Mouse (Mus musculus) forelimb bud, embryonic 11.5 days (tissue): ENCODE results near the gene Birc5.
"Not testable (repeated sequence)": the region's sequence is repeated elsewhere in the genome, so short reads cannot be mapped to it uniquely, and the experiment has no call there.

Source experiments
- DNase-seq: peaks from one replicate; pipeline ENCODE4 v3.0.0-alpha.2; 2012; ENCODE audit warnings: low read depth, low spot score

Gene Birc5

DNA sequence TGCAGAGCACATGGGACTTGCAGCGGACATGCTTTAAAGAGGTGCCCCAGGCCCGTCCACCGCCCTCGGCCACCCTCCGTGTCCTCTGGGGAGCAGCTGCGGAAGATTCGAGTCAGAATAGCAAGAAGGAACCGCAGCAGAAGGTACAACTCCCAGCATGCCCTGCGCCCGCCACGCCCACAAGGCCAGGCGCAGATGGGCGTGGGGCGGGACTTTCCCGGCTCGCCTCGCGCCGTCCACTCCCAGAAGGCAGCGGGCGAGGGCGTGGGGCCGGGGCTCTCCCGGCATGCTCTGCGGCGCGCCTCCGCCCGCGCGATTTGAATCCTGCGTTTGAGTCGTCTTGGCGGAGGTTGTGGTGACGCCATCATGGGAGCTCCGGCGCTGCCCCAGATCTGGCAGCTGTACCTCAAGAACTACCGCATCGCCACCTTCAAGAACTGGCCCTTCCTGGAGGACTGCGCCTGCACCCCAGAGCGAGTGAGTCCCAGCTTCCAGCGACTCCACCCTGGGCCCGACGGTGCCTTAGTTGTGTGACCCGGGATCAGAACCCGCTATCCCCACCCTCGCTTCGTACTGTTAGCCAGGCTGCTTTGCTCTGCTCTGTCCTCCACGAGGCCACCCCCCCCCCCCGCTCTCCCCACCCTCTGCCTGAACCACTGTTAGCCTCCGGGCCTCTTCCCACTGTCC lies at the start of gene Birc5:
TSS of gene Birc5 (plus strand) at position 267 of the 687 bp plus-strand sequence.
- DNase-seq, result peak; percentile 95

- DNase-seq, result no peak
Observed at GRCm38 (mm10) chr11:117800038-117800437, 49.0 kb upstream of the Birc5 start.

DNA sequence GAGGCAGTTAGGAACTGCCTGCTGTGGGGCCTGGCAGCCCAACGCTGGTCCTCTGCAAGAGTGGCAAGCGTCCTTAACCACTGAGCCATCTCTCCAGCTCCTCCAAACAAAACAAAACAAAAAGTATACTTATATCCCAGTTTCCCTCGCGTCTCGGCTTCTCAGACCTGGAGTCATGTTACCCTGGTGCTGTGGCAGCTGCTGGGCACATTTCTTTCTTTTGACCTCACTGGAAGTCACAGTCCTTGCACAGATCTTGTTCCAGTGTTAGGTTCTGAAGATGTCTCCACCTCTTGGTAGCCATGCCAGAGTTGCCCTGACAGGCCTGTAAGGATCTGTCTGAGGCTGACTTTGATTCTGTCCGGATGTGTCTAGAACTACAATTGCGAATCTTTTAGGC lies 47.4 kb upstream of the Birc5 start:
- no peak for DNase-seq

DNA sequence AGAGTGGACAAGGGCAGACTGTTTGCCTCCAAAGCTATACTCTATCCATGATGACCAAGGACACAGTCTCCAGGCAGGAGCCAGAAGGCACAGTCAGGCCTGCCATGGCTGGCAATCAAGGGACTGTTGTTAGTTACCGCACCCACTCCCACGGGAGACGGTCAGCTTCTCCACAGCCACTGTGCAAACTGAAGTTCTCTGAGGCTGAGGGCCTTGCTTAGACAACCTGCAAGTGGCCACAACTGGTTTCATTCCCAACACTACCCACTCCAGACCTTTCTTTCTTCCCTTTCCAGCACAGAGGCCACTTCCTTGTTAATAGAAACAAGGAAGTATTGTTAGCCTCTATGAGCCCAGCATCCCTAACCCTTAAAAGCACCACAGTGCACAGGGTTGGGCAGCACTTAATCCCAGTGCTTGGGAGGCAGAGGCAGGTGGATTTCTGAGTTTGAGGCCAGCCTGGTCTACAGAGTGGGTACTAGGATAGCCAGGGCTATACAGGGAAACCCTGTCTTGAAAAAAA lies 45.8 kb upstream of the Birc5 start:
- no peak for DNase-seq

GRCm38 (mm10) chr11:117806781-117807180 lies 42.3 kb upstream of the Birc5 start:
- no peak for DNase-seq

DNA sequence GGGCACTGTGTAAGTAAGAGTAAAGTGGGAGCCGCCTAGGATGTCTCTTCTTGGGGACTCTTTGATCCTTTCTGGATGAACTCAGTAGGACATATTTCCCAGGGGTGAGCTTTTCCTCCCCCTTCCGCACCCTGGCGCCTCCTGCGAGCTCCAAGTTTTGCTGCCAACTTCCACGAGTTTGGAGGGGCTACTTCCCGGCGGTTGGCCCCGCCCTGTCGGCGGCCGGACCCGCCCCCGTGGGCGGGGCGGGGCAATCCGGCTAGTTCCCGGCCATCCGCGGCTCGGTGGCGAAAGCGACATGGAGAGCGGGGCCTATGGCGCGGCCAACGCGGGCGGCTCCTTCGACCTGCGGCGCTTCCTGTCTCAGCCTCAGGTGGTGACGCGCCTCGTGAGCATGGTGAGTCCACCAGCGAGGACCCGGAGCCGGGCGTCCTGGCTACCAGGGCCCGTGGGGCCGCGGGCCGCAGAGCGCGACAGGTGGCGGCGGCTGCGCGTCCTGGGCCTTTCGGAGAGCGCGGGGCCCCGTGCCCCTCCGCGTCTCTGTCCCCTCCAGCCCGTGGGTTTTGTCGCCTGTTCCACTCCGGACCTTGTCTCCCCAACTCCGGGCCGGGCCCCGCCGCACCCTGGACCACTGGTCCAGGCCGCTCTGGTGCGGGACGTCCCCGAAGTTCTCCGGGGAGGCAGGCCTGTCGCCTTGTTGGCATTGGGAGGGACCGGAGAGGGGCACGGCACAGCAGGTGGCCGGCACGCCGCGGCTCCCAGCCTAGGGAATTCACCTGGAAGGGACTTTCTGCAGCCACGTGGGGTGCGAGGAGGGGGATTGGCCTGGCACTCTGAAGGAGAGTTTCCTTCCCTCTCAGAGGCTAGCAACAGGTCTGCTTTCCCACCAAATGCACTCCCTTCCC lies 39.4 kb upstream of the Birc5 start, which contains the start of the genes Gm20708 and Syngr2:
TSS of gene Gm20708 (plus strand) at position 262 of the 905 bp plus-strand sequence.
TSS of gene Syngr2 (plus strand) at position 262 of the 905 bp plus-strand sequence.
- DNase-seq, result peak; percentile 63

- peak; percentile 74 for DNase-seq
Observed at GRCm38 (mm10) chr11:117810401-117811046, 38.5 kb upstream of the Birc5 start.

- DNase-seq, result no peak
Observed at GRCm38 (mm10) chr11:117813867-117814266, 35.2 kb upstream of the Birc5 start.

- no peak for DNase-seq
Observed at GRCm38 (mm10) chr11:117814704-117815366, 34.2 kb upstream of the Birc5 start.

GRCm38 (mm10) chr11:117815850-117816249 lies 33.2 kb upstream of the Birc5 start:
- not testable (repeated sequence) for DNase-seq

- no peak for DNase-seq
Observed at GRCm38 (mm10) chr11:117816389-117816996, 32.6 kb upstream of the Birc5 start.

GRCm38 (mm10) chr11:117819095-117819494 lies 30.0 kb upstream of the Birc5 start:
- no peak for DNase-seq

- DNase-seq, result no peak
Observed at GRCm38 (mm10) chr11:117820173-117820572, 28.9 kb upstream of the Birc5 start.

- DNase-seq, result no peak
Observed at GRCm38 (mm10) chr11:117821868-117822267, 27.2 kb upstream of the Birc5 start.

- no peak for DNase-seq
Observed at GRCm38 (mm10) chr11:117822728-117823241, 26.3 kb upstream of the Birc5 start.

DNA sequence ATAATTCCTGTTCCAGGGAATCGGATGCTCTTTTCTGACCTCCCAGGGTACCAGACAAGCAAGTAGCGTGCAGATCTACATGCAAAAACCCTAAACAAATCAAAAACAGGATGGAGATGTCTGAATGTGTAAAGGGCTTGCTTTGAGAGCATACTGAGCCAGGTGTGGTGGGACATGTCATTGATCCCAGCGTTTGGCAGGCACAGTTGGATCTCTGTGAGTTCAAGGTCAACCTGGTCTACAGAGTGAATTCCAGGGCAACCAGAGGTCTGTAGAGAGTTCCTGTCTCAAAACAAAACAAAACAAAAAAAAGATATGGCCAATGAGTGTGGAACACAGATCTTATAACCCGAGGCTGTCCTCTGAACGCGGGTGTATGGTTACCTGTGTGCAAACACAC lies 25.6 kb upstream of the Birc5 start:
- DNase-seq, result no peak

GRCm38 (mm10) chr11:117824060-117824969 lies 24.7 kb upstream of the Birc5 start:
- peak; percentile 86 for DNase-seq

DNA sequence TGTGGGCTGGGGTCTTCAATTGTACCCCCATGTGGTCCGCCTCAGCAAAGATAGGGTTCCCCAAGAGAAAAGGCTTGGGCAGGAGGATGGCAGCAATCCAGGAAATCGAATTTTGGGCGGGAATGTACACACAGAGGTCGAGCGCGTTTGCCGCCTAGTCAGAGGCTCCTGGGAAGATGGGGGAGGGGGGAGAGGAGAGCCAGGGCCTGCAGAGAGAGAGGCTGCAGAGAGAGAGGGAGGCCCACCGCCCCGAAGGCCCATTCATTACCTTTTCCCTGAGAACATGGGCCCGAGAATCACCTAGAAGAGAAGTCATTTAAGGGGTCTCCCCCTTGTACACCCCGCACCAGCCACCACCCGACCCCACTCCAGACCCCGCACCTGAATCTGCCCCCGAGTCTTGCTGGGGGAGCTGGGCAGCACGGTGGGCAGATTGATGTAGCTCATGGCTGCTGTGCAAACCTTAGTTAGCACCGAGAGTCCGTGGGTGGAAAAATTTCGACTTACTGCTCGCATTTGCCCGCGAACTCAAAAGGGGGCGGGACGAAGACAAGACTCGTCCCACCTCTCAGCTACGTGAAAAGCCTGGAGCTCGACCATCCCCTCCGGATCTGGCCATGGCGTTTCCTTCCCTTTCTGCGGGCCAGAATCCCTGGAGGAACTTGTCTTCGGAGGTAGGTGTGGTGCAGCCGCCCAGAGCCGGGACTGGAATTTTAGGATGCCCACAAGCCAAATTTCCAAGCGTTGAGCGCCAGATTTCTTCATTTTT lies 23.5 kb upstream of the Birc5 start, which contains the start of the genes Afmid and Tk1:
TSS of gene Afmid (plus strand) at position 592 of the 769 bp plus-strand sequence.
TSS of gene Tk1 (minus strand) at position 760 of the 769 bp plus-strand sequence.
- DNase-seq, result peak; percentile 90
